Mouse (Mus musculus) ES-E14 (cell line): ENCODE data around the gene Chst11.

Source experiments
- CHD2 ChIP-seq: IDR thresholded peaks from 2 replicates; pipeline ENCODE4 v1.6.1; 2014; ENCODE audit warnings: mild to moderate bottlenecking, low read depth, low read length, inconsistent platforms
- HCFC1 ChIP-seq: IDR thresholded peaks from 2 replicates; pipeline ENCODE4 v1.6.1; 2012; ENCODE audit warnings: low read length, inconsistent platforms, borderline replicate concordance; ENCODE audit not compliant: insufficient read depth
- MAFK ChIP-seq: IDR thresholded peaks from 2 replicates; pipeline ENCODE4 v1.6.1; 2014; ENCODE audit warnings: mild to moderate bottlenecking, low read depth, low read length, inconsistent platforms; ENCODE audit not compliant: insufficient read depth
- ZC3H11A ChIP-seq: IDR thresholded peaks from 2 replicates; pipeline ENCODE4 v1.6.1; 2012; ENCODE audit warnings: low read depth, mild to moderate bottlenecking, inconsistent platforms, low read length, borderline replicate concordance

DNA sequence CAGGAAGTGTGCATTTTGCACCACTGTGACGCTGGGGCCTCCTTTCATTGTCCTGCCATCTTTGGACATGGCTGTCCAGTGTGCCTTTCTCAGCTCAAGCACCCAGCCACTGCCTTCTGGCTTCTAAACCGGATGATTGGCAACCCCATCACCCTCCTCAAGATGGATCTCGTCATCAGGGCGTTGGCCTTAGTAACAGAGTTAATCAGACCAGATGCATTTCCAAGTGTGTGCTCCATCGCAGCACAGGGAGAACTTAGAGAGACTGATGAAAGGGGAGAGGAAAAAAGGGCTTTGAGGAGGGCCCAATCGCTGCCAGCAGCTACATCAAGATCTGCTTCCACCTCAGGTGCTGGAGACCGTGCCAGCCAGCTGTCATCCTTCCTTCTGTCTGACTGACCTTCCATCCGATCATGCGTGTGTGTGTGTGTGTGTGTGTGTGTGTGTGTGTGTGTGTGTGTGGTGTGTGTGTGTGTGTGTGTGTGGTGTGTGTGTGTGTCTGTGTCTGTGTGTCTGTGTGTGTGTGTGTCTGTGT, 179.7 kb downstream of the Chst11 start:
- no peak for TF ChIP-seq CHD2
- no peak for TF ChIP-seq HCFC1
- no peak for TF ChIP-seq ZC3H11A
- TF ChIP-seq MAFK: no peak
